Mouse (Mus musculus) heart, postnatal 0 days (tissue): ENCODE measurements around the gene Ipo4.

Source experiments
- CTCF ChIP-seq: IDR thresholded peaks from 2 replicates; pipeline ENCODE4 v1.5.1; 2016; ENCODE audit warnings: antibody characterized with exemption, control low read depth, low read depth
- EP300 ChIP-seq: IDR thresholded peaks from 2 replicates; pipeline ENCODE4 v1.6.1; 2016; ENCODE audit warnings: antibody characterized with exemption, low read depth

DNA sequence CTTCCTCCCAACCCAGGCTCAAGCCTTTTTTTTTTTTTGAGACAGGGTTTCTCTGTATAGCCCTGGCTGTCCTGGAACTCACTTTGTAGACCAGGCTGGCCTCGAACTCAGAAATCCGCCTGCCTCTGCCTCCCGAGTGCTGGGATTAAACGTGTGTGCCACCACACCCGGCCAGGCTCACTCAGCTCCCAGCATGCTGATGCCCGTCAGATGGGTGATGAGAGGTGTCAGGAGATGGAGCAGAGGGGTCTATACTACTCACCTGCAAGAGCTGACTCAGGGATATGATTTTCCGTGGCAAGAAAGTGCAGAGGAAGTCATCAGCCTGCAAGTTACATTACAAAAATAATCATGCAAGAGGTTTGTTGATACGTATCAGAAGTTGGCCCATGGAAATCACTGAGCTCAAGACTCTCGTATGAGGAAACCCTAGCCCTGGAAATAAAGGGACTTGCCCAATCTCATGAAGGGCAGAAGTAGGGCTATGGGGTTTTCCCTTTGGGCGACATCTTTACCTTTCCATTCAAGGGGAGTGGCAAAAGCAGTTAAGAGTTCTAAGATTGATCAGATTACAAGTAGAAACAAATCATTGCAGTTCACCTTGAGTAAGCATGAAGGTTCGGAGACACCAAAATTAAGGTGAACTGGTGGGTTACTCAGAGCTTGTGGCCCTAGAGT, 45.8 kb downstream of the Ipo4 start:
- TF ChIP-seq EP300 (no peak), CTCF (no peak)
